Mouse (Mus musculus) CH12.LX (cell line): ENCODE results near the gene Ptges. TPM values are rescaled to one million over a fixed set of nuclear protein-coding genes. Genes with fewer than 3 reads are reported as not detected.
A peak's percentile ranks its signal among the peaks of the same experiment; 100 is the strongest.

Experiments
- DNase-seq: peaks from one replicate; pipeline ENCODE4 v3.0.0-alpha.2; 2013; ENCODE audit errors: extremely low read depth
- H3K27ac ChIP-seq: 2 replicates; pipeline ENCODE4 v1.5.1; 2012; ENCODE audit warnings: low read depth, mild to moderate bottlenecking, control low read depth, moderate library complexity; ENCODE audit not compliant: insufficient read depth
- H3K27me3 ChIP-seq: replicated peaks from 2 replicates; pipeline ENCODE3; 2012; ENCODE audit warnings: inconsistent platforms
- H3K36me3 ChIP-seq, 2 experiments: replicated peaks in 1 of 2; 2 replicates each; pipeline versions ENCODE3 to v1.6.1; 2012; ENCODE audit warnings: inconsistent platforms in 1 of 2, low read length in 1 of 2, mild to moderate bottlenecking in 1 of 2, mixed read lengths in 1 of 2, moderate library complexity in 1 of 2; ENCODE audit not compliant: control insufficient read depth in 1 of 2, insufficient read depth in 1 of 2
- H3K4me1 ChIP-seq, 2 experiments: 2 replicates each; pipeline ENCODE4 v1.6.1; 2012; ENCODE audit warnings: inconsistent platforms in 1 of 2, moderate library complexity in 1 of 2; ENCODE audit not compliant: insufficient read depth in 2 of 2, control insufficient read depth in 1 of 2
- H3K4me2 ChIP-seq: 2 replicates; pipeline ENCODE4 v1.6.1; 2012; ENCODE audit warnings: low read depth, mild to moderate bottlenecking, control low read depth; ENCODE audit not compliant: poor library complexity, insufficient read depth, severe bottlenecking
- H3K4me3 ChIP-seq, 3 experiments: fragments of 150-350 bp in 1 of 3; sonication (generic) in 1 of 3; replicated peaks in 1 of 3; 2 replicates each; pipeline versions ENCODE3 to v1.5.1; 2011 to 2012; ENCODE audit warnings: low read depth in 2 of 3, low read length in 2 of 3, mild to moderate bottlenecking in 2 of 3, moderate library complexity in 2 of 3, control low read depth in 1 of 3, improper control_type of control experiment in 1 of 3, inconsistent platforms in 1 of 3, mixed read lengths in 1 of 3; ENCODE audit not compliant: poor library complexity in 1 of 3
- H3K79me2 ChIP-seq: replicated peaks from 2 replicates; pipeline ENCODE4 v1.6.1; 2012; ENCODE audit warnings: mild to moderate bottlenecking, moderate library complexity; ENCODE audit not compliant: control insufficient read depth, poor library complexity, insufficient read depth, severe bottlenecking; ENCODE audit errors: extremely low read depth
- H3K9ac ChIP-seq: 2 replicates; pipeline ENCODE4 v1.6.1; 2012; ENCODE audit warnings: low read depth, mild to moderate bottlenecking, control low read depth, moderate library complexity; ENCODE audit not compliant: insufficient read depth
- H3K9me3 ChIP-seq: replicated peaks from 2 replicates; pipeline ENCODE3; 2012; ENCODE audit warnings: low read length, inconsistent platforms, mixed read lengths
- BHLHE40 ChIP-seq: IDR thresholded peaks from 2 replicates; pipeline ENCODE4 v1.6.1; 2011; ENCODE audit warnings: mild to moderate bottlenecking, low read depth, low read length, improper control_type of control experiment
- CHD1 ChIP-seq: IDR thresholded peaks from 2 replicates; pipeline ENCODE4 v1.6.1; 2012; ENCODE audit warnings: low read depth, low read length, improper control_type of control experiment, inconsistent platforms
- CHD2 ChIP-seq: IDR thresholded peaks from 2 replicates; pipeline ENCODE4 v1.6.1; 2011; ENCODE audit warnings: low read length, improper control_type of control experiment
- CTCF ChIP-seq, 2 experiments: IDR thresholded peaks in 1 of 2; conservative IDR thresholded peaks in 1 of 2; 2 replicates each; pipeline ENCODE4 v1.5.1; 2011 to 2012; ENCODE audit warnings: low read depth in 2 of 2, low read length in 2 of 2, improper control_type of control experiment in 1 of 2, inconsistent platforms in 1 of 2, mild to moderate bottlenecking in 1 of 2, moderate library complexity in 1 of 2
- E2F4 ChIP-seq: IDR thresholded peaks from 2 replicates; pipeline ENCODE4 v1.6.1; 2011; ENCODE audit warnings: low read depth, low read length, improper control_type of control experiment; ENCODE audit not compliant: insufficient replicate concordance
- ETS1 ChIP-seq: conservative IDR thresholded peaks from 2 replicates; pipeline ENCODE4 v1.6.1; 2012; ENCODE audit warnings: low read depth, mild to moderate bottlenecking, inconsistent platforms, low read length, improper control_type of control experiment, moderate library complexity
- GABPA ChIP-seq: IDR thresholded peaks from 2 replicates; pipeline ENCODE4 v1.6.1; 2012; ENCODE audit warnings: low read depth, low read length, improper control_type of control experiment, inconsistent platforms; ENCODE audit not compliant: insufficient replicate concordance
- HCFC1 ChIP-seq: IDR thresholded peaks from 2 replicates; pipeline ENCODE4 v1.6.1; 2012; ENCODE audit warnings: low read depth, mild to moderate bottlenecking, inconsistent platforms, low read length, improper control_type of control experiment
- IRF4 ChIP-seq: IDR thresholded peaks from 2 replicates; pipeline ENCODE4 v1.6.1; 2014; ENCODE audit warnings: low read depth, mild to moderate bottlenecking, inconsistent platforms, low read length, improper control_type of control experiment
- KAT2A ChIP-seq: IDR thresholded peaks from 2 replicates; pipeline ENCODE4 v1.6.1; 2012; ENCODE audit warnings: low read length, improper control_type of control experiment, inconsistent platforms; ENCODE audit not compliant: insufficient replicate concordance
- MAFK ChIP-seq: IDR thresholded peaks from 2 replicates; pipeline ENCODE4 v1.6.1; 2011; ENCODE audit warnings: low read length, improper control_type of control experiment; ENCODE audit not compliant: insufficient replicate concordance
- MAZ ChIP-seq: IDR thresholded peaks from 2 replicates; pipeline ENCODE4 v1.6.1; 2012; ENCODE audit warnings: low read depth, mild to moderate bottlenecking, inconsistent platforms, low read length, improper control_type of control experiment, moderate library complexity
- MEF2A ChIP-seq: IDR thresholded peaks from 2 replicates; pipeline ENCODE4 v1.6.1; 2014; ENCODE audit warnings: low read depth, mild to moderate bottlenecking, inconsistent platforms, low read length, improper control_type of control experiment, borderline replicate concordance
- PAX5 ChIP-seq: IDR thresholded peaks from 2 replicates; pipeline ENCODE4 v1.6.1; 2012; ENCODE audit warnings: low read length, inconsistent platforms, mixed read lengths
- POLR2AphosphoS2 ChIP-seq: IDR thresholded peaks from 2 replicates; pipeline ENCODE4 v1.6.1; 2011; ENCODE audit warnings: low read depth, low read length, improper control_type of control experiment
- RAD21 ChIP-seq: IDR thresholded peaks from 2 replicates; pipeline ENCODE4 v1.6.1; 2011; ENCODE audit warnings: low read depth, mild to moderate bottlenecking, low read length, improper control_type of control experiment, moderate library complexity
- RCOR1 ChIP-seq: conservative IDR thresholded peaks from 2 replicates; pipeline ENCODE4 v1.6.1; 2012; ENCODE audit warnings: low read depth, mild to moderate bottlenecking, inconsistent platforms, low read length, improper control_type of control experiment
- SIN3A ChIP-seq: IDR thresholded peaks from 2 replicates; pipeline ENCODE4 v1.6.1; 2012; ENCODE audit warnings: low read length, improper control_type of control experiment, inconsistent platforms
- SMC3 ChIP-seq: IDR thresholded peaks from 2 replicates; pipeline ENCODE4 v1.6.1; 2011; ENCODE audit warnings: low read depth, low read length, improper control_type of control experiment
- TBP ChIP-seq: conservative IDR thresholded peaks from 2 replicates; pipeline ENCODE4 v1.6.1; 2011; ENCODE audit warnings: low read depth, low read length, improper control_type of control experiment
- TCF12 ChIP-seq: IDR thresholded peaks from 2 replicates; pipeline ENCODE4 v1.6.1; 2014; ENCODE audit warnings: low read depth, mild to moderate bottlenecking, inconsistent platforms, low read length, improper control_type of control experiment
- USF1 ChIP-seq: IDR thresholded peaks from 2 replicates; pipeline ENCODE4 v1.6.1; 2014; ENCODE audit warnings: low read depth, mild to moderate bottlenecking, inconsistent platforms, low read length, improper control_type of control experiment
- ZC3H11A ChIP-seq: IDR thresholded peaks from 2 replicates; pipeline ENCODE4 v1.6.1; 2012; ENCODE audit warnings: low read depth, mild to moderate bottlenecking, inconsistent platforms, low read length, improper control_type of control experiment
- ZMIZ1 ChIP-seq: IDR thresholded peaks from 2 replicates; pipeline ENCODE4 v1.6.1; 2012; ENCODE audit warnings: low read depth, mild to moderate bottlenecking, inconsistent platforms, low read length, improper control_type of control experiment
- ZNF384 ChIP-seq: IDR thresholded peaks from 2 replicates; pipeline ENCODE4 v1.6.1; 2012; ENCODE audit warnings: low read depth, low read length, improper control_type of control experiment, inconsistent platforms
- dilution Hi-C: fragments of 300-500 bp; cut with MboI; formaldehyde crosslinking; loops from 2 replicates; pipeline ENCODE4 v1.14.3; 2020; ENCODE audit warnings: low sequenced_read_pairs; ENCODE audit not compliant: extremely low pct_unique_long_range_greater_than_20kb, extremely low pct_ligation_motif_present
- in situ Hi-C: fragments of 300-500 bp; cut with MboI; formaldehyde crosslinking; loops from 3 replicates; pipeline ENCODE4 v1.14.3; 2019; ENCODE audit warnings: low sequenced_read_pairs, low pct_ligation_motif_present, low pct_unique_long_range_greater_than_20kb, mixed read lengths
- polyA plus RNA-seq: library from polyadenylated mRNA; unstranded; fragments of >175 nt; gene quantifications from 2 replicates; pipeline ENCODE4 v1.2.1, GENCODE M21; 2012; ENCODE audit warnings: low read depth; ENCODE audit not compliant: insufficient read length
- total RNA-seq, 2 experiments: library from RNA; depleted of rRNA; stranded (reverse); fragments of 300-350 nt in 1 of 2; fragments of >200 nt in 1 of 2; gene quantifications; 2 replicates each; pipeline ENCODE4 v1.2.3; 2012 to 2014

Gene Ptges
- total and polyA plus RNA-seq, 3 experiments, result 0.04 to 0.09 TPM; not detected in 1

GRCm38 (mm10) chr2:30893946-30894345 is 35.7 kb downstream of the Ptges start:
- DNase-seq, result no peak
- dilution Hi-C loops, result no loop called here

GRCm38 (mm10) chr2:30893399-30893798 is 36.3 kb downstream of the Ptges start:
- peaks cover 39% of the 10 kb centered on the region for H3K27me3 ChIP-seq
- no peak for DNase-seq
- H3K36me3 ChIP-seq, result no peaks in the 10 kb centered on the region
- no peak overlapping the region for H3K4me2 ChIP-seq
- H3K27ac ChIP-seq, result no peak overlapping the region
- dilution Hi-C loops (no loop called here), in situ Hi-C loops (loop anchor here (5.0 kb wide), 1 partner anchor 39 kb away; no protein-coding TSS in a partner anchor)
- H3K4me3 ChIP-seq, result no peak overlapping the region
- H3K4me1 ChIP-seq, result peaks cover 12 to 31% of the 10 kb centered on the region in 2 experiments
- TF ChIP-seq MAZ (no peak), MAFK (no peak), ZC3H11A (no peak), RAD21 (no peak)
- H3K9ac ChIP-seq, result no peak overlapping the region
- no peaks in the 10 kb centered on the region for H3K9me3 ChIP-seq
- H3K79me2 ChIP-seq, result no peaks in the 10 kb centered on the region

More at GRCm38 (mm10) chr2:30893946-30894345, 35.7 kb downstream of the Ptges start:
- Histone ChIP-seq H3K27me3 (peaks cover 35% of the 10 kb centered on the region), H3K9ac (no peak overlapping the region), H3K9me3 (no peaks in the 10 kb centered on the region), H3K27ac (no peak overlapping the region), H3K79me2 (no peaks in the 10 kb centered on the region), H3K4me1 (peaks cover 12 to 31% of the 10 kb centered on the region in 2 experiments), H3K36me3 (no peaks in the 10 kb centered on the region), H3K4me3 (no peak overlapping the region), H3K4me2 (no peak overlapping the region)
- in situ Hi-C loops, result loop anchor here (5.0 kb wide), 1 partner anchor 38 kb away; no protein-coding TSS in a partner anchor
- TF ChIP-seq ZC3H11A (no peak), ZMIZ1 (no peak), ETS1 (no peak), CHD2 (no peak), RAD21 (no peak), TBP (no peak), ZNF384 (no peak), IRF4 (no peak), USF1 (no peak)

- Histone ChIP-seq H3K79me2 (no peaks in the 10 kb centered on the region), H3K4me2 (no peak overlapping the region), H3K9ac (no peak overlapping the region), H3K36me3 (no peaks in the 10 kb centered on the region), H3K4me1 (peaks cover 0 to 12% of the 10 kb centered on the region in 2 experiments; a peak in 2 of 4 replicates), H3K27me3 (peaks cover 56% of the 10 kb centered on the region), H3K27ac (no peak overlapping the region), H3K4me3 (no peak overlapping the region), H3K9me3 (peaks cover 4% of the 10 kb centered on the region)
- dilution Hi-C loops, result no loop called here
- in situ Hi-C loops, result loop anchor here (5.0 kb wide), 1 partner anchor 41 kb away; no protein-coding TSS in a partner anchor
- peak; percentile 67 for DNase-seq
- TF ChIP-seq TCF12 (0 out of 2 replicates have a peak, but pooled peaks have one; percentile 24), SMC3 (peak; percentile 88), RAD21 (peak; percentile 64), POLR2AphosphoS2 (no peak), SIN3A (no peak), MEF2A (no peak), MAFK (no peak), CTCF (conservative IDR thresholded peaks at IDR 0.05 in 1 of 2, IDR thresholded peaks at IDR 0.05 in 1 of 2; ENCODE audit: low read depth in 2 of 2, low read length in 2 of 2) (peak; percentile 64 to 83), BHLHE40 (no peak), ZC3H11A (peak; percentile 27; the same call in 1 of the 2 replicates), GABPA (no peak), CHD1 (no peak), E2F4 (no peak), IRF4 (peak; percentile 79), ZMIZ1 (no peak), KAT2A (no peak), RCOR1 (no peak), PAX5 (no peak), HCFC1 (no peak)
Measured at GRCm38 (mm10) chr2:30891002-30891401, 38.7 kb downstream of the Ptges start.
